Mouse (Mus musculus): Measurements from ENCODE around the gene Olfr1499. TPM values are rescaled to one million over a fixed set of nuclear protein-coding genes. Genes with fewer than 3 reads are reported as not detected.
"Not testable (repeated sequence)": the region's sequence is repeated elsewhere in the genome, so short reads cannot be mapped to it uniquely, and the experiment has no call there.

Gene Olfr1499
- total RNA-seq (2021), result not detected
- long read RNA-seq, experiment 1, result 0 reads
- long read RNA-seq, experiment 2, result 0 reads

GRCm38 (mm10) chr19:13819347-13819746 is at the start of gene Olfr1499:
TSS of gene Olfr1499 (minus strand) at chr19:13819447.
- no peak for DNase-seq (ENCODE audit: low spot score in 2 of 2)

GRCm38 (mm10) chr19:13861495-13861894 is 42.2 kb upstream of the Olfr1499 start, which contains the start of gene Olfr1502:
TSS of gene Olfr1502 (plus strand) at chr19:13861795.
- DNase-seq (ENCODE audit: low spot score in 2 of 2), result no peak

DNA sequence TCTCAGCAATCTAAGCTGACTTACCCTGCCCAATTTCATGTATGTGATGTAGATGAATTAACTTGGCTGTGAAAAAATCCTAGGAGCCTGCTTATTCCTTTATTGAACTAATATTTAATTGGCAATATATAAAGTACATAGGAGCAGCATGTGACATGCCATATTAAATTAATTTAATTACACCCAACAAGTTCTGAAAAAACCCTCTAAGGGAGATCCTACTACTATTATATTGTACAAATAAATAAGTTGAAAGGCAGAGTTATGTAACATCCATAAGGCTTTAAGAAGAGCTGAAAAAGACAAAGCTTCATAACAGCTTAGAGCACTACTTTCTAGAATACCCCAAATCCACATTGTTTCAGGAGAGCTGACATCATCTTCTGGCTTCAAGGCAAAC is 31.3 kb upstream of the Olfr1499 start, which contains the start of gene Olfr1501:
Gene Olfr1501, minus strand, starts transcription at position 101 of the 400 bp plus-strand sequence.
- not testable (repeated sequence) for DNase-seq (ENCODE audit: low spot score in 2 of 2)

GRCm38 (mm10) chr19:13830388-13830787 is 11.1 kb upstream of the Olfr1499 start, which contains the start of gene Olfr1500:
TSS of gene Olfr1500 (minus strand) at chr19:13830488.
- DNase-seq (ENCODE audit: low spot score in 2 of 2), result no peak

DNA sequence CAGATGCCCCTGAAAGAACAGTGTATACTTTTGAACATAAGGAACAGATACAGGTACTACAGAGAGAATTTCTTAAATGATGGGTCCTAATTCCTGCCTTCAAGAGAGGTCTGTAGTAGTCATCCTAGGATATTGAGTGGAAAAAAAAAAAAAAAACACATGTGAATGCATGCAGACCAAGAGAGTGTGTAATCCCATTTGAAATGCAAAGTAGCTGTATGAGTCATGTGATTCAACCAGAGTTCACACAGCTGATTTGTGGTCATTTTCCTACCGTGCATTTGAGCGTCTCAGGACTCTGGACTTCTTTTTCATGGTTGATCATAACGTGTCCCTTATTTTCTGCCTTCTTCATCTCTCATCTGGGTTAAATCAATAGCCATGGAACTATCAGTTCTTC is 9.2 kb upstream of the Olfr1499 start:
- no peak for DNase-seq (ENCODE audit: low spot score in 2 of 2)

DNA sequence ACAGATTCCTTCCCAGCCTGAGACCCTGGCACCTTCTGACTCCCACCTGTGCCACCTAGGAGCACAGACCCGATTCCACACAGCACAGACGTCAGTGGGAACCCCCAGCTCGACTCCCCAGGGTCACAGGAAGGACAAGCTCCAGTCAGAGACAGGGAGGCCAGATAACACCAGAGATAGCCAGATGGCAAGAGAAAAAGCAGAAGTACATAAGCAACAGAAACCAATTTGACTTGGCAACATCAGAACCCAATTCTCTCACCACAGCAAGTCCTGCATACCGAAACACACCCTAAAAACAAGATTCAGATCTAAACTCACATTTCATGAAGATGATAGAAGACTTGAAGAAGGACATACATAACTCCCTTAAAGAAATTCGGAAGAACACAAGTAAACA is 1.6 kb upstream of the Olfr1499 start:
- no peak for DNase-seq (ENCODE audit: low spot score in 2 of 2)

GRCm38 (mm10) chr19:13818827-13819226 is 420 bp downstream of the Olfr1499 start:
- DNase-seq (ENCODE audit: low spot score in 2 of 2), result no peak

- DNase-seq (ENCODE audit: low spot score in 2 of 2), result no peak
Observed at GRCm38 (mm10) chr19:13812823-13813222, 6.4 kb downstream of the Olfr1499 start.

DNA sequence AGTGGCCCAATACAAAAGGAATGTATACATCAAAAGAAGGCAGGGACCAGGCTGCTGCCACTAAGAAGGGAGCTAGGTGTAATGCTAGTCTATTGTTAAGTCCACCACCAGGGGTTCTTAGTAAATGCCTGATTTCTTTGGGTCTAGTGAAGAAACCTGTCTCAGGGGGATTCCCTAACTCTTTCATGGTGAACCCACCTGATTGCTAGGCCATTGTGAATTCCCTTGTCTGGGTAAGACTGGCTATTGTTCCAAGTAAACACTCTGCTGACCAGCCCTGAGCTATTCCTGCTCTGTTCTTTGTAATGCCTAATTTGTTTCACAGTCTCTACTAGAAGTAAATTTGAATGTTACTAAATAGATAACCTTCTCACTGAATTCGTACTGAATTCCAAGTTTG is 13.8 kb downstream of the Olfr1499 start:
- DNase-seq (ENCODE audit: low spot score in 2 of 2), result not testable (repeated sequence)

DNA sequence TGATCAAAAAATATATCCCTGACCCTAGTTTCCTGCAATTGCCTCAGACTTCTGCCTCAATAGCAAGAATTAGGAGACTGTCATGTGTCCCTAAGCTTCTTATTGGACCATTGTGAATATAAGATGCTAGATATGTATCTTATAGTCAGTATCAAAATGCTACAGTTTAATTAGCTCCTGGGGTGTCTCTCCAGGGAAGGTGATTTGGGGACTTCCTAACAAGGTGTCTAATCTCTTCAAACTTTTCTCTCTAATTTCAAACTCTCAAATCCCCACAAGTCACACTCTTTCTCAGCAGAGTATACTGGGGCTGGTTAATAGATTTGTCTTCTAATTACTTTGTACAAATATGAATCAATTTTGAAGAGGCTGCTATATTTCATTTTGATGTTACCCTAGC is 21.1 kb downstream of the Olfr1499 start, which contains the start of gene Olfr1497:
Gene Olfr1497, minus strand, starts transcription at position 101 of the 400 bp plus-strand sequence.
- DNase-seq (ENCODE audit: low spot score in 2 of 2), result no peak

- no peak for DNase-seq (ENCODE audit: low spot score in 2 of 2)
Observed at GRCm38 (mm10) chr19:13777578-13777977, 41.7 kb downstream of the Olfr1499 start, which contains the start of gene Olfr1496. TSS of gene Olfr1496 (plus strand) at chr19:13777878.

- DNase-seq (ENCODE audit: low spot score in 2 of 2), result no peak
Observed at GRCm38 (mm10) chr19:13768565-13769276, 50.5 kb downstream of the Olfr1499 start.

DNA sequence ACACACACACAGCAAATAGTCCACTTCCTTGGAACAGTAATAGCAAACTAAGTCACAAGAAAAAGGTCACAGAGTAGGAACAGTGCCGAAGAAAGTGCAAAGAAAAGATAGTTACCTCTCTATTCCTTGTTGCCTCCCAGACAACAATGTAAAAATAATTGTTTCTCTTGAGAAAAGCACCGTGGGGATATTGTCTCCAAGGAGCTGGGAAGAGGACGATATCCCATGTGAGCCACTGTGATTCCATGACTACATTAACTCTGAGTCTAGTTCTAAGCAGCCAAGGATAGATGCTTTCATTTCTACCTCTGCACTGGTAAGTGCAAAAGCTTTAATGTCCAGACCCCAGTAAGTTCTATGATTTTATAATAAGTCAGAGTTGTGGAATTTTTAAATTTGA is 54.9 kb downstream of the Olfr1499 start, which contains the start of gene Olfr1495:
Gene Olfr1495, plus strand, starts transcription at position 301 of the 400 bp plus-strand sequence.
- DNase-seq (ENCODE audit: low spot score in 2 of 2), result no peak

Other genes with a start within 250 kb of the Olfr1499 start
- gene Olfr1484, start 235.9 kb downstream of the Olfr1499 start, total RNA-seq (2021), result not detected
- not detected for gene Olfr1487, start 202.1 kb downstream of the Olfr1499 start, total RNA-seq (2021)
- gene Olfr1489, start 187.8 kb downstream of the Olfr1499 start, total RNA-seq (2021), result not detected
- not detected for gene Olfr1490, start 168.4 kb downstream of the Olfr1499 start, total RNA-seq (2021)
- gene Olfr1491, start 122.2 kb downstream of the Olfr1499 start, total RNA-seq (2021), result not detected
- gene Olfr1493-ps1, start 96.2 kb downstream of the Olfr1499 start, total RNA-seq (2021), result not detected
- gene Olfr1494, start 79.7 kb downstream of the Olfr1499 start, total RNA-seq (2021), result not detected
- not detected for gene Olfr1495, start 54.8 kb downstream of the Olfr1499 start, total RNA-seq (2021)
- gene Olfr1496, start 41.6 kb downstream of the Olfr1499 start, total RNA-seq (2021), result not detected
- not detected for gene Olfr1497, start 21.2 kb downstream of the Olfr1499 start, total RNA-seq (2021)
- gene Olfr1500, start 11.0 kb upstream of the Olfr1499 start, total RNA-seq (2021), result not detected
- gene Olfr1501, start 31.2 kb upstream of the Olfr1499 start, total RNA-seq (2021), result not detected
- not detected for gene Olfr1502, start 42.3 kb upstream of the Olfr1499 start, total RNA-seq (2021)
- gene Olfr1504, start 78.5 kb upstream of the Olfr1499 start, total RNA-seq (2021), result not detected
- gene Olfr1505, start 94.1 kb upstream of the Olfr1499 start, total RNA-seq (2021), result not detected